9 mouse cellular contexts compared by ENCODE assay signal in the genomic region with DNA sequence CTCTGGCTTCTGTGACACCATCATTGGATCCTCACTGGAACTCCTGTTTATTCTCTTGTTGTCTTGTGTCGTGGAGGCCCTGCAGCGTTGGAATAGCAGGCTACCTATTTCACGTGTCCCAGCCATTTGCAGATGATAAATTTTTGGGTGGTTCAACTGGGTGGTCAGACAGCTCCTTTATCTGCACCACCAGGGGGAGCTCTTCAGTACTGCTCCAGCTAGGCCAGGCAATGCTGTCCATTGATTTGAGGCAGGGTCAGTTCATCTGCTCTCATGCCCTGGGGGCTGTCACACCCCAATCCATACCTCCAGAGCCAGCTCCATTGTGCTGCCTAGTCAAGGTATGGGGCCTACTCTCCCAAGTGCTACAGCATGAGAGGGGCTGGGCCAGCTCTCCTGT. TPM values are rescaled to one million over a fixed set of nuclear protein-coding genes. Genes with fewer than 3 reads are reported as not detected.
DNase-seq lines count a peak whose midpoint lies in the region.
"Had no signal": no experiment of that assay in that cellular context is flagged by ENCODE, and none has a peak within 500 bp of the region (broad histone marks: within the 10 kb centered on the region; RNA-seq: fewer than 3 reads in every experiment).

No protein-coding gene starts in this region.

- intact Hi-C loops in heart, postnatal 14 days (cut with DNase I): no loop called here
- intact Hi-C loops in heart, postnatal 25 days (cut with DNase I): no loop called here

- no peaks in the 10 kb centered on the region for H3K36me3 ChIP-seq in splenic B cell, adult 2 months (ENCODE audit: control insufficient read depth, insufficient read depth, low read length, poor library complexity, severe bottlenecking)
- H3K36me3 ChIP-seq: limb, embryonic 12.5 days had no signal

- DNase-seq in heart, postnatal 14 days: peak; percentile 14 to 34
- DNase-seq in heart, postnatal 25 days (ENCODE audit: low spot score): no peak
- DNase-seq in 416B (ENCODE audit: low read depth) (peak; percentile 22), ZHBTc4 (ENCODE audit: low read depth, low spot score) (peak; percentile 64)
- DNase-seq in kidney, adult 9 months: peak; percentile 31
- peak; percentile 6 for DNase-seq in splenic B cell, adult 2 months (ENCODE audit: low read depth, low spot score)
- no peak for DNase-seq in layer of hippocampus, adult 18-20 months (ENCODE audit: low spot score in 2 of 2)
- no peak for DNase-seq in cerebellum, postnatal 36 days

- H3K27me3 ChIP-seq in splenic B cell, adult 2 months (ENCODE audit: control insufficient read depth, insufficient read depth, low read length, poor library complexity, severe bottlenecking): no peaks in the 10 kb centered on the region
- H3K27me3 ChIP-seq: limb, embryonic 12.5 days had no signal

RNA-seq across cellular contexts. Expression of a gene that starts 24.5 kb away (rescaled TPM):
- total RNA-seq in heart, postnatal 14 days (2021): 10 to 100 TPM; 16.6 to 22.0 TPM
- total RNA-seq in heart, postnatal 25 days (2021): 10 to 100 TPM; 20.7 to 24.4 TPM
- 100 to 1,000 TPM; 125 to 128 TPM for total RNA-seq in layer of hippocampus, adult 18-20 months (2021)

Comparison
In these comparisons a context has a peak if more than half of its experiments do, and no peak if none do; other contexts are left out.
1. DNase-seq: peak in heart, postnatal 14 days (2 of 2), 416B (single experiment), ZHBTc4 (single experiment), kidney, adult 9 months (single experiment) and splenic B cell, adult 2 months (single experiment); none in heart, postnatal 25 days (single experiment), layer of hippocampus, adult 18-20 months (0 of 2) and cerebellum, postnatal 36 days (0 of 2).
2. RNA of a gene that starts 24.5 kb away (total RNA-seq): 125 to 128 TPM in layer of hippocampus, adult 18-20 months; 20.7 to 24.4 TPM in heart, postnatal 25 days and 16.6 to 22.0 TPM in heart, postnatal 14 days; every median in the first group is over 4 times any median in the second.